Mouse (Mus musculus) CH12F3 (cell line): ENCODE measurements around the gene Fam219a.

ENCODE experiments used
- in situ Hi-C: fragments of 300-500 bp; cut with MboI; formaldehyde crosslinking; loops from 2 replicates; pipeline ENCODE4 v1.14.3; 2020; ENCODE audit warnings: low sequenced_read_pairs

The Fam219a gene

DNA sequence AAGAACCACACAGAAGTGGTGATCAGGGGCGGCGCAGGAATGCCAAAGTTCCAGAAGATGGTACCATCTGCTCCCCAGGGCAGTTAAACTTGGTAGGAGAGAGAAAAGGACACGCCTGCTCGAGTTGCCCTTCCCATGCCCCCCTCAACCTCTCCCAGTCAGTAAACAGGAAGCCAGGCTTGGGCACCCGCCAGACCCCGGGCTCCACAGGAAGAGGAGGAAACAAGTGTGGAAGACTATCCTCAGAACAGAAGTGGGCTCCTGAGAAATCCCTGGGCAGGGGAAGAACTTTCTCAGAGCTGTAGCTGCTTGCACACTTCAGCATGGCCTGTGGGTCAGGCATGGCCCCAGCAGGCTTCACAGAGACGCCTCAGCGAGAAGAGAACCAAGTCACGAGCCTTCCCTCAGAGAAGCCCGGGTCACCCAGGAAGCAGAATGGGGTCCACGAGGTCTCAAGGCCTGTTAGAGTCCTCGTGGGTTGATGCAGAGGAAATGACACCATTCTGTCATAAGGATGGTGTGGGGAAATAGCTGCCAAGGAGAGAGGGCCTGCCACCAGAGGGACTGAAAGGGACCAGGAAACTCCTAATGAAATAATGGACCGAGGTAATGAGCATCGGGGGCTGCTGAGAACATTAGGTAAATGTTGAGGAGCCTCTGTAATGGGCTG is 14.2 kb downstream of the Fam219a start:
- in situ Hi-C loops: no loop called here

DNA sequence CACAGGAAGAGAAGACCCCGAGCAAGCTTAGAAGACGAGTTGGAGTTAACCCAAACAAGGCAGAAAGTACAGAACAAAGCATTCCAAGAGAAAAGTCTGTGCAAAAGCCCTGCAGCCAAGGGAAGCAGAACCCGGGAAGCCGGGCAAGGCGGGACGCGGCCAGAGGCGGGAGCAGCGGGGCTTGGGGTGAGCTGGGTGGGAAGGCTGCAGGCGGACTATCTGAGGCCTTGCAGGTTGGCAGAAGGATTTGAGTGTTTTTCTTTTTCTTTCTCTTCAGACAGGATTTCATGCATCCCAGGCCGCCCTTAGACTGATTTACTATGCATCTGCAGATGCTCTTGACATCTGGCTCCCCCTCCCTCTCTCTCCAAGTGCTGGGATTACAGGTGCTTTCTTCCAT is 16.2 kb downstream of the Fam219a start:
- in situ Hi-C loops: no loop called here

DNA sequence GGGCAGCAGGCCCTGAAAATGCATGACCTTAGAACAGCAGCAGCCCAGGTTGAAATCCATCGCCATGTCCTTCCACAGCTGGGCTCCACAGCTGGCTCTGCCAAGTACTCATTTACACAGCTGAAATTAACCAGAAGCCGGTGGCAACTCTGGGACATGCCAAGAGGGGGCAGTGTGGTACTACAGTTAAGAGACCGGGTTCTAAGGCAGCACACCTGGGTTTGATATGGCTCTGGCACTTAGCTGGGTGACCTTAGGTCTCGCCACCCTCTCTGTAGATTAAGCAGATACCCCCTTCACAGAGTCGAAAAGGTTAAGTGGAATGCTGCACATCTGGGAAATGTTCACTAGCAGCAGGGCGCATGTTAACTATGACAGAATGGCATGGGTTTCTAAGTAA is 16.8 kb downstream of the Fam219a start:
- in situ Hi-C loops: no loop called here

DNA sequence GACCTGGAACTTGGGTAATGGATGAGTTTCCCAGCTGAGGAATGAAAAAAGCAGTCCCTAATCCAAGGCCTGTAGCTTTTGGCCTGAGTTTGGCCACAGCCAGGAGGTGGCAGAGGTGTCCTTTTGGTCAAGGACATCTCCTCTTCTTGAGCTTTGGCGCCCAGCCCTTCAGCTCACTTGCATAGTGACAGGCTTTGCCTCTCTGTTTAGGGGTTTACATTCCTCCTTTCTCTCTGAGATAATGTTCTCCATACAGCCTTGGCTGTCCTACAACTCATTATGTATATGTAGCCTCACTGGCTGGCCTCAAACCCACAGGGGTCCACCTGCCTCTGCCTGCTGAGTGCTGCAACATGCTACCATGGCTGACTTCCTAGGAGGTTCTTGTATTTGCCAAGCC is 22.3 kb downstream of the Fam219a start:
- in situ Hi-C loops: no loop called here

DNA sequence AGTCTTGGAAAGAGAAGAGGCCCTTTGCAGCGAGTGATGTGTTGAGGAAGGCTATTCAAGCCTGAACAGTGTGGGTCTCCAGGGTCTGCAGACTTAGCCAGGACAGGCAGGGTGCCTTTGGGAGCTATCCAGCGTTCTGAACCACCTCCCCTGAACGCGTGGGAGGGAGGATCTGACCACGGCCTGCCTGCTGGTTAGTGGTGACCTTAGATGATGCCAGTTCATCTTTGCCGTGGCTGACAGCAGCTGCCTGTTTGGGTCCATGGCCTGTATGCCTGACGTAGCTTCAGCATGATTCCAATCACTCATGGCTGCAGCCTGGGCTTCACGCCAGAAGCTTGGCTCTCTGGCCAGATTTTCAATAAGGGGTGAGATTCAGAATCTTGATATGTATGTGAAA is 23.4 kb downstream of the Fam219a start:
- in situ Hi-C loops: no loop called here

DNA sequence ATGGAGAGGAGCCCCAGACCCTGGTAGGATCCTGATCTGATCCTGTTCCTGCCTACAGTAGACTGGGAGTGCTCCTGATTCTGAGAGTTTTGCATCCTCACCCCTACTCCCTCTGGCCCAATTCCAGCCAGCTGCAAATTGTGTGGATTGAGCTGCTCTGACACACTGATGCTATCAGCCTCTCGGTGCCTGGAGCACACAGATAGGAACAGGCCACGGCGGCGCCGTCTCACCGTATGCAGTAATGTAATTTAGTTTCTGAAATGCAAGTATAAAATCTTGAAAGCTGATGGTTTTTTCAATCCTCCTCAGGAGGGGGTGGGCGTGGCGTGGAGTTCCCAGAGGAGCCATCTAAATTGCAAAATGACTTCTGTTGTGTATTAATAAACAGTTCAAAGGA is 27.2 kb downstream of the Fam219a start:
- in situ Hi-C loops: no loop called here

DNA sequence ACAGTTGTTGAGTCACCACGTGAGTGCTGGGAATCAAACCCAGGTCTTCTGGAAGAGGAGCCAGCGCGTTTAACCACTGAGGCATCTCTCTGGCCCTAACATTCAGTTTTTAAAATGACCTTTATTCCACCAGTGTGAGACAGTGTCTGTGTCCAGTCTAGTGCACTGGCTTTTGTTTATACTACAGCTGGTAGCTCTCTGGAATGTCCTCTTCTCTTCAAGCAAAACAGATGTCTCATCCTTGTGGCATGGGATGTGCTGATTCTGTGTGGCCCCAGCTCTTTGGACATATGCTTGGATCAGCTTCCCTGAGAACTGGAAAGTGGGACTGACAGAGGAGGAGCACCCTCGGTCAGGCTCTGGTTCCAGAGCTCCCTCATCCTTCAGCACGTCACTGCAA is 34.5 kb downstream of the Fam219a start:
- in situ Hi-C loops: no loop called here

DNA sequence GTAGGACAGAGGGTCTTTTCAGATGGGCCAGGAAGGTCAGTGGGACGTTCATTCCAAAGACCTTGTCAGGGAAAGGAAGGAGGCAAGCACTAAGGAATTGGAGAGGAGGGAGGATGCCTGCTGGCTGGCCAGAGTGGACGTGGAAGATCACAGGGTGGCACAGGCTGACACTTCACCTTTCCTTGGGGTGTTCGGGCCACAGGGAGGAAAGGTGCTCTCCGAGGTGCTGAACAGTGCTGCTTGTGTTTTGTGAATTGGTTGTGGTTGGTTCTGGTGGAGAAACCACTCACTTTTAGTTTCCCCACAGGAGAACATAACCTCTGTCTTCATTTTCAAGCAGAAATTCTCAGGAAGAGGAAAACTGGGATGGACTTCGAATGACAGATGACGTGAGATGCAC is 36.9 kb downstream of the Fam219a start:
- in situ Hi-C loops: no loop called here

DNA sequence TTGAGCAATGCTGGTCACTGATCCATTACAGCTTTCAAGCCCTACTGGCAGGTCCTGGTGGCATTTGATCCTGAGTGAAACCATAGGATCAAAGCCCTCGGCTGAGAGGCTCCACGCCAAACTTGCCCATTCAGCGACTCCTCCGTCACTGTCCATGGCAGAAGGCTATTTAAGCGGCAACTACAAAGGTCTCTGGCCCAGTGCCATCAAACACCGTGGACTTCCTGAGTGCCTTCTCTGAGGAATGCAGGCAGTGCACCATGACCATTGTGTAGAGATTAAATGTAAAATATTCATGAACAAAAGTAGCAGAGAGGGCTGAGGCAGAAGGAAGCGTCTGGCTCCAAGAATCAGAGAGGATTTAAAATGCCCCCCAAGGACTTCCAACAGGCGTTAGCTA is 41.3 kb downstream of the Fam219a start:
- in situ Hi-C loops: no loop called here

DNA sequence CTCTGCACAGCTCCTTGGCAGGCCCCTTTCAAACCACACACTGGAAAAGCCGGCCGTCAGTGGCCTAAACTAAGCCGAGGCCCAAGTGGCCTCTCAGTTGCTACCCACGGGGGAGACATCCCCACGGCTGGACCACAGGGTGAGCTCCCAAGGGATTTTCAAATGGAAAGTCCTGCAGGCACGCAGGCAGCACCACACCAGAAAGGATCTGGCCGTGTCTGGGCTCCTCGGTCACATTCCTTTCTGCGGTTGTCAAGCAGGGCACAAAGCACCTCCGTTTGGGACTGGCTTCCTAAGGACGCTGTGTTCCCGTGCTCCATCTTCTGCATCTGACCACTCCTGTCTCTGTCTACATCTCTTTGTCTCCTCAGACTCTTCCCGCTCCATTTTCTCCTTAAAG is 42.3 kb downstream of the Fam219a start:
- in situ Hi-C loops: no loop called here

DNA sequence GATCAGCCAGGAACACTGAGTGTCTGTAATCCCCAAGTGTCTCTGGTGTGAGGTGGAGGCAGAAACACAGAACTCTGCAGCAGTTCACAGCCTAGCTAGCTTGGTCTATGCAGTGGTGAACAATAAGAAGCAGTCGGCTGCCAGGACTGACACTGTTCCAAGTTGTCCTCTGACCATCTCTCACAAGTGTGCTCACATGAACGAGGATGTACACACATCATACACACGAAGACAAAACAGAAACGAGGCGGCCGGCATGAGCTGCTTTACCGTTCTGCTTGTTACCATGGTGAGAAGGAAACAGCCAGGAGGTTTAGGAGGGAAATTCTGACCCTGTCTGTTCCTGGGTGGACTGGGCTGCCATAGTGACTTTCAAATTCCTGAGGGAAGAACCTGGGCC is 42.8 kb downstream of the Fam219a start:
- in situ Hi-C loops: no loop called here

DNA sequence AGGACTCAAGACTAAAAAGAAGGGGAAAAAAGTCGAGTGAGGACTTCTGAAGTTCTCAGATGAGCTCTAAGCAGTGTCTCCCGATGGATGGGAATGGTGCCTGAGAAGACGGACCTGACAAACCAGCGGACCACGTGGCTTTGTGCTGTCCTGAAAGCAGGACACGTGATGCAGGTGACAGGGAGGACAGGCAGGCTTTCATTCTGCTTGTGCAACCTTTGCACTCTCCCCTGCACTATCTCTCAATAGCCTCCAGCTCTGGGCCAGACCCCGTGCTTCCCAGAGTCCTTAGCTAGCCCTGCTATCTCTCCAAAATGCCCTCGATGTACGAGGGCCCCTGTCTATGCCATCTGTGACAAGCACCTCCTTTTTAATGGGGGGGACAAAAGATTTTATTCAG is 44.5 kb downstream of the Fam219a start:
- in situ Hi-C loops: no loop called here

DNA sequence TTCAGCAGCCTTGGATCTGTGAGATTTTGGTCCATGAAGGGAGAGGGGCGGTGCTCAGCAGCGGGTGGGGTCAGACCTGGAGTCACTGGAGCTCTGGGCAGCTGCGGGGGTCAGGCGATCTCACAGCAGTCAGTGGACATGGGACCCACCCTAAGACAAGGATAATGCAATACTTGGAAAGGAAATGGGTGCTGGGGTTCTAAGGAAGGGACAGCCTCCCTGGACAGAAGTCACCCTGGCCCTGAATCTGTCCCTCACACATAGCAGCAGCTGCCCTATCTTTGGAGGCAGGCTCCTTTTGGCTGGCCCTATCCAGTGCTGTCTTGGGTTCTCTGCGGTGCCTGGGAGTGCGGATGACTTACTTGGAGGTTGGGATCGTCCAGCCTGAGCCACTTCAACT is 45.5 kb downstream of the Fam219a start:
- in situ Hi-C loops: no loop called here

DNA sequence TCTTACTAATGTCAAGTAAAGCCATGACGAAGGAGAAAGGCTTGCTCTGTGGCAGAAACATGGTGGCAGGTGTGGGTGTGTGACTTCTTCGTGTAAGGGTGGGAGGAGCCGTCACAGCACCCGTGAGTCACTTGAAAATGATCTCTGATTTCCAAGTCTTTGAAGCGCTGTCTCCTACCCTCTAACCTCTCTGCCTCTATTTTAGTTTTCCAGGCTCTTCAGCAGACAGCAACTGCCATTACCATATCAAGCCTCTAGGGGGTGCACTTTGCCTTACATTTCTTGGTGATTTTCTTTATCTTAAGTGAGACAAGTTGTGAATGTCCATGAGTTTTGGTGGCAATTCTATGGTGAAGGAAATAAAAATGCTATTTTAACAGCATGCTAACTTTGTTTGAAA is 46.5 kb downstream of the Fam219a start:
- in situ Hi-C loops: no loop called here

DNA sequence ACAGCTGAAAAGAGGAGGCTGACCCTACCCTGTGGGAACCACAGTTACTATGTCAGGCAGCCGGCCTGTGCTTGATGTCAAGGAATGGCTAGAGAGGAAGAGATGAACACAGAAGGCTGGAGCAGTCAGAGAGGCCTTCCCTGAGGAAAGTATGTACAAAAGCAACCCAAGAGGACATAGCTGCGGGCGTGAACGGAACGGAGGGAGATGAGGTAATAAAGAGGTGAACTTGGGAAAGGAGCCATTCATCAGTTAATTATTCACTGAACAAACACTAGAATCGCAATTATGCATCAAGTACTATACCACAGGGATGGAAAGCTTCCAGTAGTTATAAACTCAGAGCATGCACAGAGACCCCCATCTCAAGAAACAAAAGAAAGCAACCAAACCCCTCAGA is 47.2 kb downstream of the Fam219a start:
- in situ Hi-C loops: no loop called here

DNA sequence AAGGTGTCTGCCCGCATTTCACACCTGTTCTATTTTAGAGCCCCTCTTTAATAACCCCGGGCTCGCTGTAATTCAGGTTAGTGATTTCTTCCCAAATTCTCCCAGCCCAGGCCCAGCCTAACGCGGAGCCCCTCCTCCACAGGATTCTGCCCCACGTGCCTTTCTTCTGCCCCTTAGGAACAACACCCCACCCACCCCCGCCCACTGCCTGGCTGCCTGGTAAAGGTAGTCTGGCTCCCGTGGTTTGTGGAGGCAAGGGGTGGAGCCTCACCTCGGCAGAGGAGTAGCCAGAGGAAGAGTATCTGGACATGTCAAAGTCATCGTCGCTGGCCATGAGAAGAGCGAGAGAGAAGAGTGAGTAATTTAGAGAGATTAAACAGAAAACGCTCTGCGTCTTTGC is 48.7 kb downstream of the Fam219a start:
- in situ Hi-C loops: no loop called here

DNA sequence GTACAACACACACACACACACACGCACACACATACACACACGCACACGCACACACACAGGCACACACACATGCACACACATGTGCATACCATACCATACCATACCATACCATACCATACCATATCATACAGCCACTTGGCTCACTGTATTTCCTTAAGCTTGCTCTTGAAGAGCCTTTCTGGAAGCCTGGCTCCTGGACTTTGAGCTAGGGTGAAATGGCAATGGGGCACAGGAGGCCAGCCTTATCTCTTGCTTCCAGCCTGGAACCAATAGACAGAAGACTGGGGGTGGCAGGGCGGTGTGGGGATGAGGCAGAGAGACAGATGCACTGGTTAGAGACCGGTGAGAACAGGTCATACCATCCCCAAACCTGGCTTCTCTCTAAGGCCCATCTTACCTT is 50.1 kb downstream of the Fam219a start:
- in situ Hi-C loops: no loop called here

DNA sequence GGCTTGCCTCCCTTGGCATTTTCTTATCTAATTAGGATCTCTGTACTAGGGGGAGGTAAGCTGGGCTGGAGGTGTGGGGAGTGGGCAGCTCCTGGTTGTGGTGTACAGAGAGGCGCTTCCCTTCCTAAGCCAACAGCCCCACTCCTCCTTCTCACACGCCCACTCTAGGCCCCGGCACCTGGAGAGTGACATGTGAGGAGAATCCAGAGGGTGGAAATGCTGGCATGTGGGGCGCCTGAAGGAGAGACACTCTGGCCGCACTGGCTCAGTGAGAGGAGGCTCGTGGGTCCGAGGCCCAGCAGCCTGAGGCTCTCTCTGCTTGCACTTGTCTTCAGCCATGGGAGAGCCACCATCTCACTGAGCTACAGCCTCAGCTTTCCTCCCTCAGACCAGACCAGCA is 51.0 kb downstream of the Fam219a start:
- in situ Hi-C loops: no loop called here

DNA sequence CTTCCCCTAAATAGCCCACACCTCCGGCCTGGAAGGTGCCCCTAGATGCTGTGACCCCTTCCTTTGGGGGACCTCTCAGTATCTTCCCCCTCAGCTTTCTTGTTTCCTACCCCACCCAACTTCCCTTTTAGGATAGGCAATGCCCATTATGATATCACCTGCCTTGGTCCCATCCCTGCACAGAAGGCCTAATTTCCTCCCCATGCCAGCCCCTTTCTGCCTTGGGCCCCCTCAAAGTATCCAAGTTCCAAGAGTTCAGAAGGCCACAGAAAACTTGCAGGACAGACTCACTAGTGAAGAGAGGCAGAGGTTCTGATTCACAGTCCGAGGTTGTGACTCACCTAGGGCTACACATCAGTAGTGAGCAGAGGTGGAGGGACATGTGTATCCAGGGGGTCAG is 52.1 kb downstream of the Fam219a start, which contains the start of gene 1110017D15Rik:
Gene 1110017D15Rik (minus strand): TSS at position 101 of the 400 bp plus-strand sequence.
- in situ Hi-C loops: no loop called here

DNA sequence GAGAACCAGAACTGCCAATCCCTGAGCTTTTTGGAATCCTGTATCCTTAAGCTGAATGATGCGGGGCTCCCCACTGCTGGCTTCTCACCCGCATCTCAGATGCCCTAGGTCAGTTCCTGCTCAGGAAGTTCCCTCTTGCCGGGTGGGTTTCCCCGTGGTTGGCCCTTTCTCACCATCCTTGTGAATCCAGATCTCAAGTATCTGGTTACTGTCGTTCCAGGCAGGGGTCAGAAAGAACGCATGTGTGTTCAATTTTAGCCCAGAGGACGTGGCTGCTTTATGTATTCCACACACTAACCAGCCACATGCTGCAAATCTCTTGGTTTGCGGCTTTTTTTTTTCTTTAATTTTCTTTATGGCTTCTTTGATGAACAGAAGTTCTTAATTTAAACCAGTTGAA is 55.6 kb downstream of the Fam219a start:
- in situ Hi-C loops: no loop called here

DNA sequence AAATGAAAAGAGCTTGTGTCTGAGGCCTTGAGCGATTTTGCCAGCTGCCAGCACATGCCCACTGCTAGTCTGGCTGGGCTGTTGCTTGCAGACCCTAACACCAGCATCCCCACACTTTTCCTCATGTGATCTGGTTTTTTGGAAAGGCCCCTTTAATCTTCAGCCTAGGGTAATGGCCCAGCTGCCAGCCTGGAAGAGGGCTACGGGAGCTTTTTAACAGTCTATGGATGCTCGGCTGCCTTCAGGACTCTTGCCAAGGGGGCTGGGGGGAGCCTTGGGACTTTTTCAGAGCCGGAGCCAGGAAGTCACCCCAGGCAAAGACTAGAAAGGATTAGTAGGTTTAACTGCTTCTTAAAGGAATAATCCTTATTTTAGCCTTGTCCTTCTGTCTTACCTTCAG is 56.0 kb downstream of the Fam219a start:
- in situ Hi-C loops: no loop called here

DNA sequence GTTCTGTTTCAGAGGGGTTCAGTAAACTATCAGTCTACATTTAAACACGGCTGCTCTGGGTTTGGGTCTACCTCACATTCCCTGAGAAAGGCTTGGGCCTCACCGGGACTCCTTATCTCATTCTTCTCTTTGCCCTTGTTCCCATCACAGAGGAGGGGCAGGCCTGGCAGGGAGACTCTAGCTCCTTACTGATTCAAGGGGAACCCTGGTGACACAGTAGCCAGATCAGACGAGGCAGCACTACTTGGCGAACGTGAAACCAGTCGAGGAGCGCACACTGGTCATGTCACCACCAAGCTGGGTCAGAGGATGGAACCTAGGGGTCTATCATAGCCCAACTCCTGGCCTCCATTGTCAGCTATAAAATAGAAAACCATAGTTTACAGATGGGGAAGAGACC is 61.3 kb downstream of the Fam219a start:
- in situ Hi-C loops: no loop called here

DNA sequence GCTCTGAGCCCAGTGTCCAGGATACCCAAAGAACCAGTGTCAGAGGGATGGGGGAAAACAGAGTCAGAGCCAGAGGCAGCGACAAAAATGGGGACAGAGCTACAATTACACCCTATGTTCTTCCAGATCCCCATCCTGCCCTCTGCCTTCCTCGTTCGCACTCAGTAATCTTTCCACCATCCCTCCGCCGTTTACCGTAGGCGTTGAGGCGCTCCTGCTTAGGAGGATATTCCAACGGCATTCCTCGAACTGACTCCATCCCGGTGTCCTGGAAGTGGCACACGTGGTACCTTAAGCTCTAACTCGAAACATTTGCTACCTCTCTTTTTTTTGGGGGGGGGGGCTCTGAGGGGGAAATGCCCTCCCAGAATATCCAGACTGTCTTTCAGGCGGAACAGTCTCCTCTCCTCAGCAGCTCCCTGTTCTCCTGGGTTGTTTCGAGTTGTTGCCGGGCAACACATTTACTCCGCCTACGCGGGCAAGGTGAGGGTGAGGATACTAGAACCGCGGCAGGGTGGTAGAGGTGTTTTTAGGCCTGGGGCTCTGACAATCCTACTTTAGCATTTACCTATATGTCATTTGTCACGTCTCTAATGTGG is 61.9 kb downstream of the Fam219a start:
- in situ Hi-C loops: no loop called here
